Mouse (Mus musculus): ENCODE data around the gene Zfhx3.

The Zfhx3 gene

GRCm38 (mm10) chr8:108717545-108717944, 775.1 kb downstream of the Zfhx3 start:
- CTCF ChIA-PET, result interaction anchor here in 1 of 4 experiments (0.6 to 0.8 kb wide), 2 partner anchors 147 to 1418 kb away, joined by 3 read pairs; no protein-coding TSS in a partner anchor

GRCm38 (mm10) chr8:108718031-108718430, 775.6 kb downstream of the Zfhx3 start:
- ChIA-PET CTCF (interaction anchor here in 1 of 4 experiments (0.8 kb wide), 1 partner anchor 148 kb away, joined by 3 read pairs; no protein-coding TSS in a partner anchor), POLR2A (interaction anchor here (0.6 to 1.8 kb wide), 9 partner anchors 9 to 750 kb away, joined by 3 to 6 read pairs (median 4); no protein-coding TSS in a partner anchor)

More at GRCm38 (mm10) chr8:108717545-108717944, 775.1 kb downstream of the Zfhx3 start:
- POLR2A ChIA-PET, result interaction anchor here (0.6 to 1.8 kb wide), 8 partner anchors 9 to 750 kb away, joined by 3 to 6 read pairs (median 4); no protein-coding TSS in a partner anchor

GRCm38 (mm10) chr8:108720840-108721239, 778.4 kb downstream of the Zfhx3 start:
- POLR2A ChIA-PET, result interaction anchor here in 2 of 4 experiments (0.6 to 0.7 kb wide), 2 partner anchors 13 to 35 kb away, joined by 3 to 4 read pairs; no protein-coding TSS in a partner anchor
- CTCF ChIA-PET, result interaction anchor here in 1 of 4 experiments (0.6 kb wide), 1 partner anchor 873 kb away, joined by 3 read pairs; no protein-coding TSS in a partner anchor

GRCm38 (mm10) chr8:108722671-108723513, 780.4 kb downstream of the Zfhx3 start:
- ChIA-PET POLR2A (interaction anchor here in 3 of 4 experiments (0.6 to 2.4 kb wide), 22 partner anchors 8 to 1742 kb away, joined by 3 to 10 read pairs (median 4); no protein-coding TSS in a partner anchor), CTCF (interaction anchor here in 3 of 4 experiments (0.6 to 1.1 kb wide), 3 partner anchors 14 to 129 kb away, joined by 3 to 7 read pairs (median 5); no protein-coding TSS in a partner anchor)

GRCm38 (mm10) chr8:108723636-108724035, 781.2 kb downstream of the Zfhx3 start:
- ChIA-PET CTCF (interaction anchor here in 1 of 4 experiments (0.9 kb wide), 1 partner anchor 15 kb away, joined by 7 read pairs; no protein-coding TSS in a partner anchor), POLR2A (interaction anchor here in 3 of 4 experiments (0.6 to 2.4 kb wide), 15 partner anchors 8 to 1742 kb away, joined by 3 to 10 read pairs (median 4); no protein-coding TSS in a partner anchor)

- ChIA-PET POLR2A (interaction anchor here in 3 of 4 experiments (0.5 to 1.5 kb wide), 12 partner anchors 8 to 279 kb away, joined by 3 to 9 read pairs (median 4); no protein-coding TSS in a partner anchor), CTCF (interaction anchor here in 2 of 4 experiments (0.6 to 1.1 kb wide), 3 partner anchors 35 to 682 kb away, joined by 3 to 6 read pairs (median 5); no protein-coding TSS in a partner anchor)
Observed at GRCm38 (mm10) chr8:108724818-108725506, 782.5 kb downstream of the Zfhx3 start.

GRCm38 (mm10) chr8:108725631-108726030, 783.2 kb downstream of the Zfhx3 start:
- ChIA-PET CTCF (no interaction called here), POLR2A (interaction anchor here in 2 of 4 experiments (0.7 to 1.3 kb wide), 4 partner anchors 14 to 120 kb away, joined by 3 to 9 read pairs (median 4); no protein-coding TSS in a partner anchor)

GRCm38 (mm10) chr8:108726541-108727241, 784.2 kb downstream of the Zfhx3 start:
- ChIA-PET CTCF (interaction anchor here in 1 of 4 experiments (0.8 kb wide), 1 partner anchor 30 kb away, joined by 4 read pairs; no protein-coding TSS in a partner anchor), POLR2A (interaction anchor here in 2 of 4 experiments (0.6 to 1.9 kb wide), 3 partner anchors 9 to 547 kb away, joined by 3 to 5 read pairs (median 4); no protein-coding TSS in a partner anchor)

GRCm38 (mm10) chr8:108729169-108729568, 786.7 kb downstream of the Zfhx3 start:
- POLR2A ChIA-PET, result interaction anchor here (0.6 to 1.3 kb wide), 14 partner anchors 9 to 776 kb away, joined by 3 to 7 read pairs (median 4); no protein-coding TSS in a partner anchor
- CTCF ChIA-PET, result interaction anchor here in 2 of 4 experiments (0.6 kb wide), 3 partner anchors 33 to 155 kb away, joined by 3 to 19 read pairs (median 5); no protein-coding TSS in a partner anchor

GRCm38 (mm10) chr8:108729667-108730329, 787.4 kb downstream of the Zfhx3 start:
- POLR2A ChIA-PET, result interaction anchor here (0.6 to 1.3 kb wide), 11 partner anchors 8 to 1445 kb away, joined by 3 to 7 read pairs (median 3); no protein-coding TSS in a partner anchor
- CTCF ChIA-PET, result no interaction called here

GRCm38 (mm10) chr8:108730907-108731440, 788.5 kb downstream of the Zfhx3 start:
- ChIA-PET CTCF (no interaction called here), POLR2A (no interaction called here)

GRCm38 (mm10) chr8:108732500-108732899, 790.1 kb downstream of the Zfhx3 start:
- POLR2A ChIA-PET, result interaction anchor here in 2 of 4 experiments (0.5 to 1.2 kb wide), 3 partner anchors 10 to 88 kb away, joined by 3 to 5 read pairs (median 3); no protein-coding TSS in a partner anchor
- CTCF ChIA-PET, result interaction anchor here in 2 of 4 experiments (0.7 to 0.8 kb wide), 2 partner anchors 222 to 684 kb away, joined by 4 to 5 read pairs; no protein-coding TSS in a partner anchor

GRCm38 (mm10) chr8:108733385-108733784, 790.9 kb downstream of the Zfhx3 start:
- CTCF ChIA-PET, result interaction anchor here in 1 of 4 experiments (0.6 kb wide), 1 partner anchor 26 kb away, joined by 3 read pairs; no protein-coding TSS in a partner anchor
- POLR2A ChIA-PET, result interaction anchor here in 3 of 4 experiments (0.6 to 1.2 kb wide), 3 partner anchors 9 to 18 kb away, joined by 3 to 6 read pairs (median 5); no protein-coding TSS in a partner anchor

GRCm38 (mm10) chr8:108736442-108736841, 794.0 kb downstream of the Zfhx3 start:
- ChIA-PET POLR2A (interaction anchor here in 1 of 4 experiments (0.6 kb wide), 1 partner anchor 999 kb away, joined by 4 read pairs; no protein-coding TSS in a partner anchor), CTCF (no interaction called here)

GRCm38 (mm10) chr8:108738179-108738578, 795.7 kb downstream of the Zfhx3 start:
- ChIA-PET CTCF (no interaction called here), POLR2A (interaction anchor here in 2 of 4 experiments (0.5 to 1.1 kb wide), 2 partner anchors 9 to 82 kb away, joined by 3 to 5 read pairs; no protein-coding TSS in a partner anchor)

- CTCF ChIA-PET, result no interaction called here
- POLR2A ChIA-PET, result interaction anchor here in 1 of 4 experiments (0.7 to 1.2 kb wide), 2 partner anchors 11 to 797 kb away, joined by 3 read pairs; no protein-coding TSS in a partner anchor
Observed at GRCm38 (mm10) chr8:108739517-108739916, 797.1 kb downstream of the Zfhx3 start.
